Mouse (Mus musculus): ENCODE data around the gene Spdef.

Gene Spdef

DNA sequence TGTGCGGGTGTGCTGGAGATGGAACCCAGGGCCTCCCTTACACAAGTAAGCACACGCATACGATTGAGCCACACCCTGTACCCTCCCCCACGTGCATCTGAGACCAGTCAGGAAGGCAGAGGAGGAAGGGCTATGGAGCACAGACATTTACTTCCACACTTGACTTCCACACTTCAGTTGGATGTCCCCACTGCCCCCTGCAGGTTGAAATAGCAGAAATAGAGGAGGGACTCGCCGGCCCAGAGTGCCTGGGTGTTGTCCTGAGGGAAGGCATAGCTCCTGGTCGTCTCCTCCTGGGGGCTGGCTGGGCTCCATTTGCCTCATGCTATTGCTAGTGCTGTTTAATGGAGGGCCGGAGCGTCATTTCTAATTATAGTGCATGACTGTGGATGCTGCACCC is 53.3 kb downstream of the Spdef start:
- DNase-seq, result no peak

DNA sequence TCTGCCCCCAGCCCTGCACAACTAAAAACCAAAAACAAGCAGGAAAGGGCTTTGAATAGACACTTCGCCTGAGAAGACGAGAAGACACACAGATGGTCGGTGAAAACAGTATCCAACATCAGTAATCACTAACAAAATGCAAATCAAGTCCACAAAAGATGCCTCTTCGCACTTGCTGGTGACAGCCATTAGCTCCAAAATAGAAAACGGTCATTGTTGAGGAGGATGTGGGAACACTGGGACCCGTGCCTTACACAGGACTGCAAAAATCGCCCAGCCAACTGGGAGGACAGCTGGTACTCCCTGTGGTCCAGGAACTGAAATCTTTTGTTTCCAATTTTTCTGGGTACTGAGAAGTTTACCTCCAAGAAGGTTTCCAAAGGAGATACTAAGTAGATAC is 54.8 kb downstream of the Spdef start:
- DNase-seq, result no peak

DNA sequence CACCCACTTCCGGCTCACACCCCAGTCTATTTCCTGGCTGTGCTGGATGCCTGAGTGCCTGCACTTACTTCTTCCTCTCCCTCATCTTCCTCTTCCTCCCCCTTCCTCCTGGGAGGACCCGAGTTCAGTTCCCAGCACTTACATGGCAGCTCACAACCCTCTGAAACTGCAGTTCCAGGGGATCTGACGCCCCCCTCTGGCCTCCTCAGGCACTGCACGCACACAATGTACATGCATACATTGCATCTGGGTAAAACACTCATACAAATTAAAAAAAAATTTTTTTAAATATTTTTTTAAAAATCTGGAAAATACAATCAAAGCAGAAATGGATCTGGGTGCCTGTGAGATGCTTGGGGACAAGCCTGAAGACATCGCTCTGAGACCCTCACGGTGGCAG is 57.0 kb downstream of the Spdef start:
- DNase-seq, result no peak
